Mouse (Mus musculus) cortical plate, adult 2 months (tissue): ENCODE results near the gene Uqcr11.

Experiments
- CTCF ChIP-seq: fragments of 200-500 bp; IDR thresholded peaks from 2 replicates; pipeline ENCODE4 v1.5.1; 2011; ENCODE audit warnings: mild to moderate bottlenecking, control low read depth, low read length; ENCODE audit not compliant: insufficient read depth; ENCODE audit errors: extremely low read depth
- POLR2A ChIP-seq: fragments of 200-500 bp; IDR thresholded peaks from 2 replicates; pipeline ENCODE4 v1.6.1; 2011; ENCODE audit warnings: mild to moderate bottlenecking, low read length, control low read depth; ENCODE audit not compliant: insufficient read depth; ENCODE audit errors: extremely low read depth

- TF ChIP-seq POLR2A (no peak), CTCF (no peak)
Measured at GRCm38 (mm10) chr10:80419419-80419818, 12.8 kb upstream of the Uqcr11 start.
